Mouse (Mus musculus) stomach, adult 2 months (tissue): ENCODE measurements around the gene Lime1. TPM values are rescaled to one million over a fixed set of nuclear protein-coding genes. Genes with fewer than 3 reads are reported as not detected.

Source experiments
- polyA plus RNA-seq: library from polyadenylated mRNA; depleted of rRNA; stranded (reverse); fragments of >200 nt; gene quantifications from 2 replicates; pipeline ENCODE4 v1.2.3, GENCODE M21; 2012; rRNA removed

Gene Lime1
- polyA plus RNA-seq = 58.1 and 58.4 TPM in 2 replicates

GRCm38 (mm10) chr2:181379778-181380177 lies at the start of gene Lime1:
Lime1 (plus strand) TSS chr2:181380078.

GRCm38 (mm10) chr2:181364860-181365596 lies 14.8 kb upstream of the Lime1 start, which contains the start of the genes Zgpat and Arfrp1:
Zgpat (plus strand) TSS chr2:181364928.
Arfrp1 (minus strand) TSS chr2:181365404.

Other genes with a start within 250 kb of the Lime1 start
- 0.27 and 0.38 TPM in 2 replicates for gene Kcnq2, start 244.8 kb upstream of the Lime1 start, polyA plus RNA-seq
- 9.4 and 9.6 TPM in 2 replicates for gene Eef1a2, start 223.1 kb upstream of the Lime1 start, polyA plus RNA-seq
- gene Ppdpf, start 192.8 kb upstream of the Lime1 start, polyA plus RNA-seq = 151 and 208 TPM in 2 replicates
- gene Ptk6, start 177.3 kb upstream of the Lime1 start, polyA plus RNA-seq = 0.48 and 0.65 TPM in 2 replicates
- gene Srms, start 166.9 kb upstream of the Lime1 start, polyA plus RNA-seq = 1.0 and 1.5 TPM in 2 replicates
- gene Fndc11, start 160.1 kb upstream of the Lime1 start, polyA plus RNA-seq = 0.78 and 0.85 TPM in 2 replicates
- gene Helz2, start 138.1 kb upstream of the Lime1 start, polyA plus RNA-seq = 8.5 and 12.1 TPM in 2 replicates
- 8.8 and 12.7 TPM in 2 replicates for gene Gmeb2, start 92.0 kb upstream of the Lime1 start, polyA plus RNA-seq
- 1.5 and 2.0 TPM in 2 replicates for gene Stmn3, start 65.6 kb upstream of the Lime1 start, polyA plus RNA-seq
- 10.1 and 13.0 TPM in 2 replicates for gene Rtel1, start 60.3 kb upstream of the Lime1 start, polyA plus RNA-seq
- 8.3 and 8.7 TPM in 2 replicates for gene Zgpat, start 15.2 kb upstream of the Lime1 start, polyA plus RNA-seq
- gene Arfrp1, start 14.7 kb upstream of the Lime1 start, polyA plus RNA-seq = 8.8 and 9.6 TPM in 2 replicates
- 0.84 and 1.0 TPM in 2 replicates for gene Zbtb46, start 79.3 kb downstream of the Lime1 start, polyA plus RNA-seq
- gene Abhd16b, start 113.1 kb downstream of the Lime1 start, polyA plus RNA-seq = not detected in 2 replicates
- 9.2 and 9.4 TPM in 2 replicates for gene Tpd52l2, start 117.1 kb downstream of the Lime1 start, polyA plus RNA-seq
- 14.2 and 15.9 TPM in 2 replicates for gene Dnajc5, start 140.4 kb downstream of the Lime1 start, polyA plus RNA-seq
- 56.7 and 63.7 TPM in 2 replicates for gene Uckl1, start 204.8 kb downstream of the Lime1 start, polyA plus RNA-seq
- gene Prpf6, start 211.8 kb downstream of the Lime1 start, polyA plus RNA-seq = 2.3 and 2.9 TPM in 2 replicates
- 11.0 and 13.7 TPM in 2 replicates for gene Zfp512b, start 212.7 kb downstream of the Lime1 start, polyA plus RNA-seq
- gene Samd10, start 219.1 kb downstream of the Lime1 start, polyA plus RNA-seq = 19.3 and 23.2 TPM in 2 replicates